Mouse (Mus musculus) heart, postnatal 36 days (tissue): Measurements from ENCODE around the gene Dand5. TPM values are rescaled to one million over a fixed set of nuclear protein-coding genes. Genes with fewer than 3 reads are reported as not detected.

Experiments used
- DNase-seq, 2 experiments: peaks; one replicate each; pipeline ENCODE4 v3.0.0; 2021 to 2022
- intact Hi-C: fragments of 180-260 bp; cut with DNase I; formaldehyde crosslinking; loops from one replicate; pipeline ENCODE4 v1.15.1; 2025
- total RNA-seq, 2 experiments: library from RNA; stranded (reverse); gene quantifications; 2 replicates each; pipeline ENCODE4 v1.2.3; 2021

Gene Dand5
- 1 to 10 TPM; 9.3 to 9.9 TPM for total RNA-seq

- no peak for DNase-seq
- intact Hi-C loops, result no loop called here
Observed at GRCm38 (mm10) chr8:84822723-84823122, at the start of gene Dand5. TSS of gene Dand5 (minus strand) at chr8:84822823.

- intact Hi-C loops, result no loop called here
Observed at GRCm38 (mm10) chr8:84871376-84872308, 49.0 kb upstream of the Dand5 start, which contains the start of gene Syce2. TSS of gene Syce2 (plus strand) at chr8:84872111.

GRCm38 (mm10) chr8:84856864-84857441 is 34.3 kb upstream of the Dand5 start, which contains the start of gene Farsa:
TSS of gene Farsa (plus strand) at chr8:84856989.
- DNase-seq, result peak; percentile 94
- intact Hi-C loops, result loop anchor here (5.0 kb wide), 1 partner anchor 1765 kb away; the partner anchor contains the start of gene Lonp2

More at GRCm38 (mm10) chr8:84871376-84872308, 49.0 kb upstream of the Dand5 start, which contains the start of gene Syce2:
- DNase-seq, result peak; percentile 72 to 80

- intact Hi-C loops, result loop anchor here (5.0 kb wide), 1 partner anchor 1766 kb away; the partner anchor contains the start of gene Lonp2
- DNase-seq, result no peak
Observed at GRCm38 (mm10) chr8:84856434-84856833, 33.8 kb upstream of the Dand5 start.

- intact Hi-C loops, result loop anchor here (5.0 kb wide), 1 partner anchor 54 kb away; the partner anchor contains the start of gene Klf1
- no peak for DNase-seq
Observed at GRCm38 (mm10) chr8:84847684-84848435, 25.2 kb upstream of the Dand5 start.

- intact Hi-C loops, result loop anchor here (5.0 kb wide), 1 partner anchor 55 kb away; the partner anchor contains the start of gene Klf1
- DNase-seq, result peak; percentile 98
Observed at GRCm38 (mm10) chr8:84846722-84847572, 24.3 kb upstream of the Dand5 start, which contains the start of gene Calr. TSS of gene Calr (minus strand) at chr8:84846934.

GRCm38 (mm10) chr8:84846094-84846721 is 23.6 kb upstream of the Dand5 start:
- intact Hi-C loops, result loop anchor here (5.0 kb wide), 1 partner anchor 56 kb away; the partner anchor contains the start of gene Klf1
- DNase-seq, result peak in 1 of 2 experiments; percentile 38

GRCm38 (mm10) chr8:84845355-84846093 is 22.9 kb upstream of the Dand5 start:
- intact Hi-C loops, result loop anchor here (5.0 kb wide), 1 partner anchor 57 kb away; the partner anchor contains the start of gene Klf1
- peak in 1 of 2 experiments; percentile 46 for DNase-seq

- no peak for DNase-seq
- intact Hi-C loops, result loop anchor here (5.0 kb wide), 1 partner anchor 58 kb away; the partner anchor contains the start of gene Klf1
Observed at GRCm38 (mm10) chr8:84844397-84845070, 21.9 kb upstream of the Dand5 start.

GRCm38 (mm10) chr8:84841514-84841913 is 18.9 kb upstream of the Dand5 start:
- no peak for DNase-seq
- intact Hi-C loops, result no loop called here

GRCm38 (mm10) chr8:84840248-84840999 is 17.8 kb upstream of the Dand5 start, which contains the start of gene Rad23a:
TSS of gene Rad23a (minus strand) at chr8:84840665.
- intact Hi-C loops, result no loop called here
- peak; percentile 88 to 91 for DNase-seq

- intact Hi-C loops, result no loop called here
- no peak for DNase-seq
Observed at GRCm38 (mm10) chr8:84839875-84840247, 17.2 kb upstream of the Dand5 start.

- DNase-seq, result no peak
- intact Hi-C loops, result no loop called here
Observed at GRCm38 (mm10) chr8:84839411-84839810, 16.8 kb upstream of the Dand5 start.

- DNase-seq, result no peak
- intact Hi-C loops, result no loop called here
Observed at GRCm38 (mm10) chr8:84838513-84838912, 15.9 kb upstream of the Dand5 start.

GRCm38 (mm10) chr8:84837912-84838470 is 15.4 kb upstream of the Dand5 start:
- intact Hi-C loops, result no loop called here
- DNase-seq, result no peak

- no peak for DNase-seq
- intact Hi-C loops, result no loop called here
Observed at GRCm38 (mm10) chr8:84837149-84837911, 14.7 kb upstream of the Dand5 start.
